Mouse (Mus musculus) liver, embryonic 15.5 days (tissue): ENCODE measurements around the gene Gm10424. TPM values are rescaled to one million over a fixed set of nuclear protein-coding genes. Genes with fewer than 3 reads are reported as not detected.
"Not testable (repeated sequence)": the region's sequence is repeated elsewhere in the genome, so short reads cannot be mapped to it uniquely, and the experiment has no call there.

ENCODE experiments used
- ATAC-seq: fragments of 200-750 bp; cut with Nextera tagmentation; 2 replicates; pipeline ENCODE4 v1.8.0; 2017; ENCODE audit warnings: moderate number of reproducible peaks, mild to moderate bottlenecking, moderate library complexity; ENCODE audit not compliant: insufficient read depth
- H3K27ac ChIP-seq: fragments of 300-500 bp; sonication (generic); replicated peaks from 2 replicates; pipeline ENCODE4 v1.5.1; 2015; ENCODE audit warnings: mild to moderate bottlenecking, inconsistent platforms
- H3K27me3 ChIP-seq: fragments of 300-500 bp; sonication (generic); 2 replicates; pipeline ENCODE4 v1.6.1; 2015; ENCODE audit warnings: mild to moderate bottlenecking, inconsistent platforms
- H3K36me3 ChIP-seq: fragments of 300-500 bp; sonication (generic); replicated peaks from 2 replicates; pipeline ENCODE4 v1.6.1; 2015; ENCODE audit warnings: moderate library complexity, mild to moderate bottlenecking, inconsistent platforms
- H3K4me1 ChIP-seq: fragments of 300-500 bp; sonication (generic); replicated peaks from 2 replicates; pipeline ENCODE4 v1.6.1; 2015; ENCODE audit warnings: inconsistent platforms
- H3K4me2 ChIP-seq: fragments of 300-500 bp; sonication (generic); 2 replicates; pipeline ENCODE4 v1.6.1; 2015; ENCODE audit warnings: moderate library complexity, mild to moderate bottlenecking, inconsistent platforms
- H3K4me3 ChIP-seq: fragments of 300-500 bp; sonication (generic); replicated peaks from 2 replicates; pipeline ENCODE4 v1.5.1; 2015; ENCODE audit warnings: mild to moderate bottlenecking, inconsistent platforms
- H3K9ac ChIP-seq: fragments of 300-500 bp; sonication (generic); 2 replicates; pipeline ENCODE4 v1.6.1; 2015; ENCODE audit warnings: moderate library complexity, mild to moderate bottlenecking, inconsistent platforms
- H3K9me3 ChIP-seq: fragments of 300-500 bp; sonication (generic); replicated peaks from 2 replicates; pipeline ENCODE4 v1.6.1; 2016; ENCODE audit warnings: inconsistent platforms
- WGBS: fragments of 180-500 bp; shearing (Covaris S2); methylation state at CpG from one replicate; pipeline ENCODE4 v1.1.7; 2015; ENCODE audit warnings: mixed read lengths; ENCODE audit not compliant: insufficient replicate concordance; 5-methylcytosine and 5-hydroxymethylcytosine counted together
- polyA plus RNA-seq: library from polyadenylated mRNA; unstranded; fragments of >200 nt; fragmentation: Nextera tagmentation; extraction: Ambion mirVana; gene quantifications from 2 replicates; pipeline ENCODE4 v1.2.1, GENCODE M21; 2015

Gene Gm10424
- not detected in 2 replicates for polyA plus RNA-seq

GRCm38 (mm10) chr5:95272668-95273067, at the start of gene Gm10424:
Gene Gm10424 (minus strand): TSS chr5:95272768.
- H3K4me1 ChIP-seq, H3K9ac ChIP-seq, H3K36me3 ChIP-seq, H3K27me3 ChIP-seq, H3K27ac ChIP-seq, ATAC-seq, H3K9me3 ChIP-seq, H3K4me3 ChIP-seq, H3K4me2 ChIP-seq: not testable (repeated sequence)
- WGBS: no CpG with 5 or more reads among the region's 1 CpGs

- H3K4me2 ChIP-seq, H3K4me3 ChIP-seq, ATAC-seq, H3K36me3 ChIP-seq, H3K4me1 ChIP-seq, H3K27me3 ChIP-seq, H3K9ac ChIP-seq, H3K27ac ChIP-seq, H3K9me3 ChIP-seq: not testable (repeated sequence)
- 16% methylated on average over 2 of the region's 2 CpGs for WGBS
Measured at GRCm38 (mm10) chr5:95305611-95306010, 33.0 kb upstream of the Gm10424 start, which contains the start of gene Gm3259. Gene Gm3259 (plus strand): TSS chr5:95305911.

Other genes starting within 250 kb of the Gm10424 start
- not detected in 2 replicates for gene Gm7942, start 165.8 kb downstream of the Gm10424 start, polyA plus RNA-seq
- gene Gm16513, start 90.1 kb downstream of the Gm10424 start, polyA plus RNA-seq: not detected in 2 replicates
- gene Gm3259, start 33.1 kb upstream of the Gm10424 start, polyA plus RNA-seq: not detected in 2 replicates
- gene D5Ertd577e, start 184.0 kb upstream of the Gm10424 start, polyA plus RNA-seq: not detected in 2 replicates
- not detected in 2 replicates for gene Gm3286, start 238.0 kb upstream of the Gm10424 start, polyA plus RNA-seq